In the genomic region with DNA sequence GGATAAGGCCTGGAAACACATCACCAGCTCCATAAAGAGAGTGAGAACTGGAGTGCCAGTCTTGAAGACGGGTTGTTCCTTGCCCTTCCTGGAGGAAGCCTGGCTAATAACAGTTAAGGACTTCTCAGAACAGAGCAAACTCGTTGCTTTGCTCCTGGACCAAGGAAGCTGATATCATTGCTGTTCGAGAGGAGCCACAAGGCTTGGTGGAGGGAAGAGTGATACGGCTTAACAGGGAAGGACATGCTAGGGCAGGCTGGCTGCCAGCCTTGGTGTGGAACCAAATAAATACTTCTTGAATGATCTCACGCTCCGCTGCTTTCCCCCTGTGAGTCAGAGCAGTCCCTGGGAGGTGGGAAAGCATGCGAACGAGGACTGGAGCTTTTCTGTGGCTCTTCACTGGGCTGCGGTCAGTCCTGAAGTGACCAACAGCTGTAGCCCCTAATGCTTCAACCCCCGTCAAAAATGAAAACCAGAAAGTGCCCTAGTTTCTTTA, we compare ENCODE assay signal across 8 mouse cellular contexts. TPM values are rescaled to one million over a fixed set of nuclear protein-coding genes. Genes with fewer than 3 reads are reported as not detected.
DNase-seq lines count a peak whose midpoint lies in the region.

No protein-coding gene starts in this region.

- DNase-seq in layer of hippocampus, adult 9-11 months, result peak; percentile 51
- DNase-seq in layer of hippocampus, adult 11-12 months (ENCODE audit: low spot score), result no peak
- DNase-seq in cerebellum, adult 11 months, result peak; percentile 80
- peak; percentile 56 to 81 for DNase-seq in gastrocnemius, postnatal 4 days (ENCODE audit: low spot score in 2 of 2)
- peak; percentile 84 for DNase-seq in kidney, adult 18-20 months
- DNase-seq in lung, postnatal 4 days, result peak; percentile 77 to 85
- no peak for DNase-seq in frontal cortex, postnatal 14 days (ENCODE audit: low spot score in 2 of 2)
- DNase-seq in right cerebral cortex, adult 18-20 months, result no peak

RNA-seq across cellular contexts. Expression of a gene that starts 21.8 kb away (rescaled TPM):
- total RNA-seq in gastrocnemius, postnatal 4 days (2021), result 10 to 100 TPM; 44.0 to 44.9 TPM

RNA-seq across cellular contexts. Expression of a gene that starts 39.2 kb away (rescaled TPM):
- total RNA-seq in gastrocnemius, postnatal 4 days (2021), result 1 to 10 TPM; 5.9 to 6.5 TPM

RNA-seq across cellular contexts. Expression of a gene that starts 56.1 kb away (rescaled TPM):
- total RNA-seq in gastrocnemius, postnatal 4 days (2021), result 10 to 100 TPM; 50.6 to 56.3 TPM

Comparison
In these comparisons a context has a peak if more than half of its experiments do, and no peak if none do; other contexts are left out.
1. DNase-seq: peak in layer of hippocampus, adult 9-11 months (single experiment), cerebellum, adult 11 months (single experiment), gastrocnemius, postnatal 4 days (2 of 2), kidney, adult 18-20 months (single experiment) and lung, postnatal 4 days (2 of 2); none in layer of hippocampus, adult 11-12 months (single experiment), frontal cortex, postnatal 14 days (0 of 2) and right cerebral cortex, adult 18-20 months (single experiment).